Mouse (Mus musculus) effector memory CD4-positive, alpha-beta T cell, adult 7 months (primary cell): ENCODE measurements around the gene Ntng1. TPM values are rescaled to one million over a fixed set of nuclear protein-coding genes. Genes with fewer than 3 reads are reported as not detected.

Experiments
- polyA plus RNA-seq: library from polyadenylated mRNA; unstranded; fragments of 100-300 nt; shearing (Covaris generic); gene quantifications from one replicate; pipeline ENCODE4 v1.2.1, GENCODE M21; 2017

The Ntng1 gene
- not detected for polyA plus RNA-seq

GRCm38 (mm10) chr3:110143206-110144061, at the start of gene Ntng1:
Gene Ntng1, minus strand, starts transcription at chr3:110144011.

Other genes with a start within 250 kb of the Ntng1 start
- gene Prmt6, start 107.0 kb upstream of the Ntng1 start, polyA plus RNA-seq: 11.3 TPM